Mouse (Mus musculus) limb, embryonic 15.5 days (tissue): ENCODE results near the gene Dbnl. TPM values are rescaled to one million over a fixed set of nuclear protein-coding genes. Genes with fewer than 3 reads are reported as not detected.
A peak's percentile ranks its signal among the peaks of the same experiment; 100 is the strongest.

Experiments used
- ATAC-seq: fragments of 200-750 bp; cut with Nextera tagmentation; 2 replicates; pipeline ENCODE4 v1.8.0; 2017; ENCODE audit warnings: low read depth, moderate TSS enrichment; ENCODE audit not compliant: insufficient number of reproducible peaks, low FRiP score, low TSS enrichment
- H3K27ac ChIP-seq: fragments of 300-500 bp; sonication (generic); 2 replicates; pipeline ENCODE4 v1.5.1; 2015; ENCODE audit warnings: moderate library complexity, mild to moderate bottlenecking, inconsistent platforms
- H3K27me3 ChIP-seq: fragments of 300-500 bp; sonication (generic); 2 replicates; pipeline ENCODE4 v1.6.1; 2015; ENCODE audit warnings: inconsistent platforms
- H3K36me3 ChIP-seq: fragments of 300-500 bp; sonication (generic); 2 replicates; pipeline ENCODE4 v1.6.1; 2015; ENCODE audit warnings: inconsistent platforms
- H3K4me1 ChIP-seq: fragments of 300-500 bp; sonication (generic); 2 replicates; pipeline ENCODE4 v1.6.1; 2015; ENCODE audit warnings: inconsistent platforms
- H3K4me2 ChIP-seq: fragments of 300-500 bp; sonication (generic); 2 replicates; pipeline ENCODE4 v1.6.1; 2015; ENCODE audit warnings: mild to moderate bottlenecking, inconsistent platforms
- H3K4me3 ChIP-seq: fragments of 300-500 bp; sonication (generic); 2 replicates; pipeline ENCODE4 v1.5.1; 2015; ENCODE audit warnings: mild to moderate bottlenecking, inconsistent platforms
- H3K9ac ChIP-seq: fragments of 300-500 bp; sonication (generic); 2 replicates; pipeline ENCODE4 v1.6.1; 2015; ENCODE audit warnings: inconsistent platforms
- H3K9me3 ChIP-seq: fragments of 300-500 bp; sonication (generic); 2 replicates; pipeline ENCODE4 v1.6.1; 2016; ENCODE audit warnings: inconsistent platforms
- WGBS: fragments of 180-500 bp; shearing (Covaris S2); methylation state at CpG from one replicate; pipeline ENCODE4 v1.1.7; 2015; 5-methylcytosine and 5-hydroxymethylcytosine counted together
- polyA plus RNA-seq: library from polyadenylated mRNA; unstranded; fragments of >200 nt; fragmentation: Nextera tagmentation; extraction: Ambion mirVana; gene quantifications from 2 replicates; pipeline ENCODE4 v1.2.1, GENCODE M21; 2015

The Dbnl gene
- polyA plus RNA-seq, 1 experiment from 2014 or later: 143 TPM

GRCm38 (mm10) chr11:5846639-5847345 lies 58.5 kb downstream of the Dbnl start:
- H3K9ac ChIP-seq: no peak overlapping the region
- no peaks in the 10 kb centered on the region for H3K27me3 ChIP-seq
- H3K4me2 ChIP-seq: no peak overlapping the region
- no peak overlapping the region for H3K27ac ChIP-seq
- peaks cover 22% of the 10 kb centered on the region for H3K4me1 ChIP-seq
- WGBS: 55% methylated on average over 7 of the region's 7 CpGs
- ATAC-seq: no peak
- H3K4me3 ChIP-seq: no peak overlapping the region
- no peaks in the 10 kb centered on the region for H3K9me3 ChIP-seq
- no peaks in the 10 kb centered on the region for H3K36me3 ChIP-seq

- H3K4me1 ChIP-seq: peaks cover 29% of the 10 kb centered on the region
- no peak overlapping the region for H3K4me3 ChIP-seq
- H3K27ac ChIP-seq: peak overlapping the region; percentile 39; the same call in 1 of the 2 replicates
- no peaks in the 10 kb centered on the region for H3K27me3 ChIP-seq
- H3K4me2 ChIP-seq: no peak overlapping the region
- no peak overlapping the region for H3K9ac ChIP-seq
- WGBS: 25% methylated on average over 6 of the region's 6 CpGs
- no peaks in the 10 kb centered on the region for H3K36me3 ChIP-seq
- no peaks in the 10 kb centered on the region for H3K9me3 ChIP-seq
- peak; percentile 65 for ATAC-seq
Measured at GRCm38 (mm10) chr11:5848741-5849140, 60.5 kb downstream of the Dbnl start.

GRCm38 (mm10) chr11:5849316-5849715 lies 61.0 kb downstream of the Dbnl start:
- no peak for ATAC-seq
- H3K4me3 ChIP-seq: no peak overlapping the region
- H3K9ac ChIP-seq: no peak overlapping the region
- peak overlapping the region; percentile 39 for H3K27ac ChIP-seq
- WGBS: 59% methylated on average over 2 of the region's 2 CpGs
- H3K4me2 ChIP-seq: no peak overlapping the region
- H3K27me3 ChIP-seq: no peaks in the 10 kb centered on the region
- H3K36me3 ChIP-seq: no peaks in the 10 kb centered on the region
- H3K4me1 ChIP-seq: peaks cover 29% of the 10 kb centered on the region
- H3K9me3 ChIP-seq: no peaks in the 10 kb centered on the region

GRCm38 (mm10) chr11:5850452-5850851 lies 62.2 kb downstream of the Dbnl start:
- Histone ChIP-seq H3K4me2 (no peak overlapping the region), H3K27me3 (no peaks in the 10 kb centered on the region), H3K9ac (no peak overlapping the region), H3K4me3 (no peak overlapping the region), H3K4me1 (peaks cover 29% of the 10 kb centered on the region), H3K36me3 (no peaks in the 10 kb centered on the region), H3K9me3 (no peaks in the 10 kb centered on the region), H3K27ac (no peak overlapping the region; the same call in 1 of the 2 replicates)
- WGBS: 41% methylated on average over 5 of the region's 5 CpGs
- ATAC-seq: no peak

Other genes starting within 250 kb of the Dbnl start
- gene Ccdc117, start 246.3 kb upstream of the Dbnl start, polyA plus RNA-seq: 16.0 and 17.4 TPM in 2 replicates
- not detected in 2 replicates for gene Ankrd36, start 218.8 kb upstream of the Dbnl start, polyA plus RNA-seq
- 164 and 170 TPM in 2 replicates for gene Mrps24, start 72.8 kb upstream of the Dbnl start, polyA plus RNA-seq
- gene Urgcp, start 26.1 kb upstream of the Dbnl start, polyA plus RNA-seq: 28.5 and 29.1 TPM in 2 replicates
- gene Pgam2, start 15.2 kb downstream of the Dbnl start, polyA plus RNA-seq: 68.7 and 217 TPM in 2 replicates
- 10.4 and 11.6 TPM in 2 replicates for gene Polm, start 49.5 kb downstream of the Dbnl start, polyA plus RNA-seq
- 78.4 and 83.4 TPM in 2 replicates for gene Aebp1, start 73.5 kb downstream of the Dbnl start, polyA plus RNA-seq
- gene Pold2, start 89.8 kb downstream of the Dbnl start, polyA plus RNA-seq: 116 and 118 TPM in 2 replicates
- 3.7 and 6.2 TPM in 2 replicates for gene Myl7, start 110.3 kb downstream of the Dbnl start, polyA plus RNA-seq
- gene Gck, start 161.6 kb downstream of the Dbnl start, polyA plus RNA-seq: 1.1 and 1.3 TPM in 2 replicates
- 67.4 and 77.4 TPM in 2 replicates for gene Ykt6, start 167.2 kb downstream of the Dbnl start, polyA plus RNA-seq